Comparison of ENCODE assay signal across 8 mouse cellular contexts in genomic region chrX:94636911-94637310, GRCm38 (mm10). TPM values are rescaled to one million over a fixed set of nuclear protein-coding genes. Genes with fewer than 3 reads are reported as not detected.
A peak's percentile ranks its signal among the peaks of the same experiment; 100 is the strongest.
DNase-seq lines count a peak whose midpoint lies in the region; ATAC-seq and TF ChIP-seq lines count a peak whose summit lies in the region.

No protein-coding gene starts in this region.

- intact Hi-C loops in heart, postnatal 36 days (cut with DNase I), result no loop called here

- no peak overlapping the region for H3K27ac ChIP-seq in heart, embryonic 13.5 days (replicated peaks)
- no peak overlapping the region for H3K27ac ChIP-seq in cortical plate, adult 2 months (ENCODE audit: insufficient read depth, low read length)
- H3K27ac ChIP-seq in hindbrain, postnatal 0 days, result no peak overlapping the region
- H3K27ac ChIP-seq in midbrain, embryonic 14.5 days (replicated peaks; ENCODE audit: low read depth, low read length), result no peak overlapping the region

- H3K4me2 ChIP-seq in heart, embryonic 13.5 days, result peak overlapping the region; percentile 68
- H3K4me2 ChIP-seq in hindbrain, postnatal 0 days (ENCODE audit: low read depth, low read length), result peak overlapping the region; percentile 56
- peak overlapping the region; percentile 58 for H3K4me2 ChIP-seq in midbrain, embryonic 14.5 days (ENCODE audit: low read length)

- peak overlapping the region; percentile 70 for H3K4me3 ChIP-seq in heart, embryonic 13.5 days
- H3K4me3 ChIP-seq in cortical plate, adult 2 months (ENCODE audit: insufficient read depth, low read length), result peak overlapping the region; percentile 91
- H3K4me3 ChIP-seq in hindbrain, postnatal 0 days (ENCODE audit: low read length), result peak overlapping the region; percentile 61
- peak overlapping the region; percentile 59 for H3K4me3 ChIP-seq in midbrain, embryonic 14.5 days (replicated peaks; ENCODE audit: low read depth, low read length)

- TF ChIP-seq POLR2A in cortical plate, adult 2 months (IDR thresholded peaks at IDR 0.05; ENCODE audit: extremely low read depth, insufficient read depth, low read length), result no peak

- H3K9ac ChIP-seq in heart, embryonic 13.5 days, result peak overlapping the region; percentile 82
- no peak overlapping the region; the same call in 1 of the 2 replicates for H3K9ac ChIP-seq in hindbrain, postnatal 0 days (replicated peaks; ENCODE audit: low read length)
- H3K9ac ChIP-seq in midbrain, embryonic 14.5 days (replicated peaks; ENCODE audit: low read length), result peak overlapping the region; percentile 70; the same call in 1 of the 2 replicates

- 0 out of 2 replicates have a peak, but pooled peaks cover 3% of the 10 kb centered on the region for H3K36me3 ChIP-seq in heart, embryonic 13.5 days
- no peaks in the 10 kb centered on the region for H3K36me3 ChIP-seq in hindbrain, postnatal 0 days (ENCODE audit: insufficient read depth, low read length)
- no peaks in the 10 kb centered on the region for H3K36me3 ChIP-seq in midbrain, embryonic 14.5 days (ENCODE audit: control insufficient read depth, insufficient read depth, low read length)

- no peak for DNase-seq in heart, postnatal 36 days
- DNase-seq in hindbrain, postnatal 0 days (ENCODE audit: low spot score), result no peak
- DNase-seq in midbrain, embryonic 14.5 days, result peak; percentile 1
- DNase-seq in frontal cortex, adult 2 months (ENCODE audit: extremely low spot score in 1 of 2, low spot score in 1 of 2), result no peak
- DNase-seq in thymus, postnatal 0 days (ENCODE audit: low spot score), result no peak
- no peak for DNase-seq in right cerebral cortex, adult 18-20 months

- no peak for TF ChIP-seq CTCF in cortical plate, adult 2 months (IDR thresholded peaks at IDR 0.05; ENCODE audit: extremely low read depth, insufficient read depth, low read length)
- no peak for TF ChIP-seq CTCF in hindbrain, postnatal 0 days (IDR thresholded peaks at IDR 0.05; ENCODE audit: low read depth)

- H3K4me1 ChIP-seq in heart, embryonic 13.5 days, result peaks cover 6% of the 10 kb centered on the region; the same call in 1 of the 2 replicates
- H3K4me1 ChIP-seq in cortical plate, adult 2 months (ENCODE audit: control insufficient read depth, insufficient read depth, low read length), result peaks cover 2% of the 10 kb centered on the region; the same call in 1 of the 2 replicates
- peaks cover 5% of the 10 kb centered on the region; the same call in 1 of the 2 replicates for H3K4me1 ChIP-seq in hindbrain, postnatal 0 days (ENCODE audit: insufficient read depth, low read length)
- H3K4me1 ChIP-seq in midbrain, embryonic 14.5 days (ENCODE audit: control insufficient read depth, insufficient read depth, low read length), result peaks cover 11% of the 10 kb centered on the region; the same call in 1 of the 2 replicates

- WGBS in heart, embryonic 13.5 days, result 60% methylated on average over 8 of the region's 8 CpGs
- 53% methylated on average over 8 of the region's 8 CpGs for WGBS in hindbrain, postnatal 0 days
- 55% methylated on average over 8 of the region's 8 CpGs for WGBS in midbrain, embryonic 14.5 days

- no peak for ATAC-seq in heart, embryonic 13.5 days (ENCODE audit: extremely low read depth, insufficient number of reproducible peaks, low FRiP score, low TSS enrichment)
- no peak for ATAC-seq in hindbrain, postnatal 0 days
- ATAC-seq in midbrain, embryonic 14.5 days (ENCODE audit: low FRiP score, low TSS enrichment), result no peak

- H3K27me3 ChIP-seq in heart, embryonic 13.5 days (replicated peaks), result peaks cover 18% of the 10 kb centered on the region
- no peaks in the 10 kb centered on the region for H3K27me3 ChIP-seq in hindbrain, postnatal 0 days (ENCODE audit: insufficient read depth, low read length)
- H3K27me3 ChIP-seq in midbrain, embryonic 14.5 days (ENCODE audit: control insufficient read depth, insufficient read depth, low read length), result no peaks in the 10 kb centered on the region

- H3K9me3 ChIP-seq in heart, embryonic 13.5 days, result no peaks in the 10 kb centered on the region
- no peaks in the 10 kb centered on the region for H3K9me3 ChIP-seq in hindbrain, postnatal 0 days (ENCODE audit: low read length)
- no peaks in the 10 kb centered on the region for H3K9me3 ChIP-seq in midbrain, embryonic 14.5 days (ENCODE audit: control insufficient read depth, low read length)

RNA-seq across cellular contexts. Expression of gene Gspt2, which starts 1.0 kb away (rescaled TPM):
- polyA plus RNA-seq in heart, embryonic 13.5 days (2015; fragmentation: Nextera tagmentation; extraction: Ambion mirVana), result 3.7 and 4.6 TPM in 2 replicates
- under 1 TPM; 0.65 to 0.75 TPM for total RNA-seq in heart, postnatal 36 days (2021)
- 26.0 and 26.8 TPM in 2 replicates for polyA plus RNA-seq in cortical plate, adult 2 months (2012; rRNA removed)
- total RNA-seq in hindbrain, postnatal 0 days (2014; rRNA removed), result 11.1 and 12.2 TPM in 2 replicates
- polyA plus RNA-seq in hindbrain, postnatal 0 days (2015; fragmentation: Nextera tagmentation; extraction: Ambion mirVana), result 21.6 and 22.2 TPM in 2 replicates
- 19.8 and 24.3 TPM in 2 replicates for polyA plus RNA-seq in midbrain, embryonic 14.5 days (2014; fragmentation: Nextera tagmentation; extraction: Ambion mirVana)
- polyA plus RNA-seq in frontal cortex, adult 2 months (2012; rRNA removed), result 34.5 and 38.3 TPM in 2 replicates
- polyA plus RNA-seq in thymus, postnatal 0 days (2015; fragmentation: Nextera tagmentation; extraction: Ambion mirVana), result 0.96 and 0.99 TPM in 2 replicates
